Mouse (Mus musculus) embryo, embryonic 10.5 days (tissue): ENCODE measurements at regions not wholly inside any gene's neighbourhood (a gene's known extent, or its start where the extent isn't known, plus 50 kb on each side); places are given as distances from the start of the nearest gene placed in this dataset.

ENCODE experiments used
- DNase-seq: peaks from one replicate; pipeline ENCODE4 v3.0.0-alpha.2; 2015; ENCODE audit warnings: low spot score

DNA sequence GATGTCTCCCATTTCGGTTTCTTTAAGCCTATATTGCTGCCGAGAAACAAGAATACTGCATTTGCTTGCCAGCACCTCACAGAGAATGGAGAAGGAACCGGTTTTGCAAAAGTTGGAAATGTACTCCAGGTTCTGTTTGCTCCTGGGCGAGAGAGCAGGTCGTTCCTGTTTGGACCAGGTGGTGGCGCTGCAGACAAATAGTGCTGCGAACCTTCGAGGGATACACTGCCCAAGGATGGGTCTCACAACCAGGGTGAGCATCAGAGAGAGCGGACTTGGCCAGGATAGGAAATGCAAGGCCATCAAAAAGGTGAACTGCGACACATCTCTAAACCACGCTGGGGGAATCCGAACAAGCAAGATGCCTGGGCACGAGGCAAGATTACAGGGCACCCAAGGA lies 54.0 kb upstream of the Ets2 start:
- DNase-seq, result peak; percentile 86

DNA sequence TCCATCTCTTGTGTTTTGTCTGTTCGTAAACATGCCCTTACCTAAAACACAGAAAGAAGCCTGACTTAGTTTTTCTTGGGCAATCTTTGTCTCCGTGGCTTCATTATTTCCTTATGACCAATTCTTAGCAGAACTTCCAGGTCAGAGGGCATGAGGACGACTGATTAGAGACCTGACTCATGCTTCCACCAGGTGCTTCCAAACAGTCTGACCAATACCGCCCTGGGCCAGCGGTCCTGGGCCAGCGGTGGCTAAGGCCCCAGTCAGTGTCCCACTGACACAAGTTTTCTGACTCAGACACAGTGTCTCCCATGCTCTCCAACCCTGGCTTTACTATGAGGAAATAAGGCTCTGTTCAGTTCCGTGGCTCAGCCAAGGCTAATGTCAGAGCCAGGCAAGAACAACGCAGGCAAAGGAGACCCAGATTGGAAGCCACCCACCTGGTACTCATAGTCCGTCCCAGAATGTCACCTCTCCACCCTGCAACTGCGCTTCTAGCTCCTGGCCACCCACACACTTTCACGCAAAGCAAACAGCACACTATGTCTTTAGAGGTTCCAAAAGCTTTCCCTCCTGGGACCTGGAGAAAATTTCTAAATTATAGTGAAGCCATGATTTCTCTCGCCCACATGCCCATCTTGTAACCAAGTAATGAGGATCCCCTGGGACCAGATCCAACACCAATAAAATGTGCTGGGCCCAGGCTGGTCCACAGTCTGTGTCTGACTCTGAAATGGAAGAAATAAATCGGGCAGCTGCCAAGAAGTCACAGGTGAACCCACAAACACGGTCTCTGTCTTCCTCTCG lies 56.6 kb upstream of the Erg start:
- no peak for DNase-seq

DNA sequence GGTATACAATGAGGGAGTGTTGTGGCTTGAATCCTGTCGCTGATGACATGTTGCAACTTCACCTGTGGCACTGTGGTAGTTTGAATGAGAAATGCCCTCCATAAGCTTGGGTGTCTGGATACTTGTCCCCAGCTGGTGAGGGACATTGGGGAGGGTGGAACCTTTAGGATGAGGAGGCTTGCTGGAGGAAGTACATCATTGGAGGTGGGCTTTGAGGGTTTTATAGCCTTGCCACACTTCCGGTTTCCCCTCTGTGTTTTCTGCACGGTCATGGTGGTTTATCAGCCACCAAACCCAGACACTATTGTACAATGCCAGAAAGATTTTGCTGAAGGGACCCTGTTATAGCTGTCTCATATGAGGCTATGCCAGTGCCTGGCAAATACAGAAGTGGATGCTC lies 54.3 kb upstream of the Erg start:
- no peak for DNase-seq

DNA sequence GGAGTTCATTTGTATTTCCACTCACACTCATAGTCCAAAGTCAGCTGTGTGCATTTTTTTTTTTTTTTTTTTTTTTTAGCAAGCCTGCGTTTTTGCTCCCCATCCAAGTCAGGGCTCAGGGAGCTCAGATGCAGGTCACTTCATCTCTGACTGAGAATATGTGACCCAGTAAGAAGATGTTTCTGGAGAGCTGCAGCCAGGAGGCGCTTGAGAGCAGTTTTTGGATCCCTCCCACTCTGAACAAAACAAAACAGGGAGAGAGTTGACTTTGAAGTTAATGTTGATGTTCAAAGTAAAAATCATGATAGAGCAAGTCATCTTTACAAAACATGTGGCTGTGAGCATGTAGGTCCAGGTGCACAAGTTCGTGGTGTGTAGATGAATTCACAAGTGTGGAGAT lies 53.3 kb upstream of the Erg start:
- DNase-seq, result no peak

DNA sequence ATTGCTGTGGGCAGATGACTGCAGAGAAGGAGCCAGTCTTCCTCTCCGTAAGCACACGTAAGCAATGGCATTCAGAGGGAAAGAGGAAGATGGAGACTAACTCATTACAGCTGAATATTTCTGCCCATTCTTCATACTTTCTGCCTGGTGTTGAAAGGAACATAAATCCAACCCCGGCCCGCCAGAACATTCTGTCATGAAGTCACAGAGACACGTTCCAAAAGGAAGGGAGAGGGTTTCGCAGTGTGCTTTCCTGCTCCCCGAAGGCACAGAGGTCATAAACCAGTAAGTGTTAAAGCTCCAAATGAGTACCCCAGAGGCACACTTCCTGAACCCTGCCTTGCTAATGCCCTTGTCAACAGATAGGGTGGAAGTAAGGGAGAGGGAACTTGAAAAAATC lies 51.5 kb upstream of the Erg start:
- no peak for DNase-seq

DNA sequence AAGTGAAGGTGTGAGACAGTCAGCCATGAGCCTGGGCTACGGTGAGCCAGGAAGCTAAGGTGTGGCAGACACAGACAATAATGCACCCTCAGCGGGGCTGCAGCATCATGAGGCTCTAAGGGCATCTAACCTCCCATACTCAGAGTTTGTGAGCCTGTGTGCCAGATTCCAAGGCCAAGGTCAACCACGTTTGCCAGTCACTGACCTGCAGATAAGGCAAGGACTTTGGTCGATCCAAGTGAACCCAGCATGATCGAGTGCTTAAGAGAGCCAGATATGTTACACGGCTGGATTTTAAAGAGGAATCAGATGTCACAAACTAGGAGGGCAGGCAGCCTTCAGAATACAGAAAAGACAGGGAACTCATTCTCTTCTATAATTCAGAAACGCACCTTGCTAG lies 50.2 kb upstream of the Erg start:
- DNase-seq, result no peak
